Mouse (Mus musculus): Measurements from ENCODE around the gene Usp15.
"Not testable (repeated sequence)": the region's sequence is repeated elsewhere in the genome, so short reads cannot be mapped to it uniquely, and the experiment has no call there.

Usp15 gene

DNA sequence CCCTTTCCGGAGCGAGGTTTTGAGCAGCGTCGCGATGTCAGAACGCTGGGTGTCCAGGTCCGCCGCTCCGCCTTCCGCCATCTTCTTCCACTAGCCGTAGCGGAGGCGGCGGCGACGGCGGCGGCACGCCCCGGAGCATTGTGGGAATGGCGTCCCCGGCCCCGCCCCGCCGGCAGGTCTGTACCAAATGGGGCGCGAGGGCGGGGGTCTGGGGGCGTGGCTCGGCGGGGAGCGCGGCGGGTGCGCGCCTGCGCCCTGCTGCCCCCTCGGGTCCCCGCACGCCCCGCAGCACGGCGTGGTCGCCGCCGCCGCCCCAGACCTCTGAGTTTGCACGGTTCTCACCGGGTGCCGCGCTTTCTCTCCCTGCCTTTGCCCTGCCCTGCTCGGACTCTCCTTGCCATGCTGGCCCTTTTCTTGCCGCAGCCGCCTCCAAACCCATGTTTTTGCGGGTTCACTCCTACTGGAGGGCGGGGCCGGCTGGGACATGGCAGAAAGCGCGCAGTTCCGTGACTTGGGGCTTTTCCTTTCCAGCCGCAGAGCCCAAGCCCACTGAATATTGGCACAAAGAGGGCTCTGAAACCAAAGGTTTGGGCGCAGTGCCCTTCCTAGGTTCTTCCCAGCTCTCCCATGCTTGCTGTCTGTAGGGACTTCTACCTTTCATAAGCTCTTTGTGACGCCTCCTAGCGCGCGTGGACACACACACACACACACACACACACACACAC, at the start of gene Usp15:
TSS of gene Usp15 (minus strand) at position 161 of the 725 bp plus-strand sequence.
- peak; percentile 96 for DNase-seq

DNA sequence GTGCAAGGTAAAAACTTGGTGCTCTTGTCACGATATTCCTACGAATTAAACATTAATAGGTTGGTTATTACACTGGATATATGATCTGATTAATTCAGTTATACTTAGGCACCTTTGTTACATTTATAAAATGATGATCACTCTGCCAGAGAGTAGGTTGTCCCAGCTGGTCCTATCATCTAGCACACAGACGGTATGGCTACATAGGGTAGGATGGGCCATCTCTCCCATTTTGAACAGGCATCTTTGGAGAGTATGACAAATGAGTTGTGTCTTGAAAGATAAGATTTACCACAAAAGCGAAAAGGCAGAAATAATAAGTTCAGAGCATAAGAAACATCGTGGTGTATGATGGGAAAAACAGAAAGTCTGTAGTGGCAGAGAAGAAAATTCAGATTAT, 32.6 kb upstream of the Usp15 start:
- no peak for DNase-seq

GRCm38 (mm10) chr10:123222785-123223184, 26.0 kb upstream of the Usp15 start:
- DNase-seq: no peak

GRCm38 (mm10) chr10:123209517-123209916, 12.7 kb upstream of the Usp15 start:
- no peak for DNase-seq

GRCm38 (mm10) chr10:123208336-123208735, 11.5 kb upstream of the Usp15 start:
- no peak for DNase-seq

GRCm38 (mm10) chr10:123206074-123206473, 9.3 kb upstream of the Usp15 start:
- no peak for DNase-seq

DNA sequence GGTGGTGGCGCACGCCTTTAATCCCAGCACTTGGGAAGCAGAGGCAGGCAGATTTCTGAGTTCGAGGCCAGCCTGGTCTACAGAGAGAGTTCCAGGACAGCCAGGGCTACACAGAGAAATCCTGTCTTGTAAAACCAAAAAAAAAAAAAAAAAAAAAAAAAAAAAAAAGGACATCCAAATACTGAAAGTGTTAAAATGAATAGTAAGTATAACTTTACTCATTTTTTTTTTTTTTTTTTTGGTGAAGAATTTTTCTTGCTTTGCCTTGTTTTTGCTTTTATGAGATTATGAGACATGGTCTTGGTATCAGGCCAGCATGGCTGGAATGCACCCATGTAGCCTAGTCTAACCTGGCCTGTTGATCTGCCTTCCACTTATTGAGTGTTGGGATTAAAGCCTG, 8.6 kb upstream of the Usp15 start:
- not testable (repeated sequence) for DNase-seq

DNA sequence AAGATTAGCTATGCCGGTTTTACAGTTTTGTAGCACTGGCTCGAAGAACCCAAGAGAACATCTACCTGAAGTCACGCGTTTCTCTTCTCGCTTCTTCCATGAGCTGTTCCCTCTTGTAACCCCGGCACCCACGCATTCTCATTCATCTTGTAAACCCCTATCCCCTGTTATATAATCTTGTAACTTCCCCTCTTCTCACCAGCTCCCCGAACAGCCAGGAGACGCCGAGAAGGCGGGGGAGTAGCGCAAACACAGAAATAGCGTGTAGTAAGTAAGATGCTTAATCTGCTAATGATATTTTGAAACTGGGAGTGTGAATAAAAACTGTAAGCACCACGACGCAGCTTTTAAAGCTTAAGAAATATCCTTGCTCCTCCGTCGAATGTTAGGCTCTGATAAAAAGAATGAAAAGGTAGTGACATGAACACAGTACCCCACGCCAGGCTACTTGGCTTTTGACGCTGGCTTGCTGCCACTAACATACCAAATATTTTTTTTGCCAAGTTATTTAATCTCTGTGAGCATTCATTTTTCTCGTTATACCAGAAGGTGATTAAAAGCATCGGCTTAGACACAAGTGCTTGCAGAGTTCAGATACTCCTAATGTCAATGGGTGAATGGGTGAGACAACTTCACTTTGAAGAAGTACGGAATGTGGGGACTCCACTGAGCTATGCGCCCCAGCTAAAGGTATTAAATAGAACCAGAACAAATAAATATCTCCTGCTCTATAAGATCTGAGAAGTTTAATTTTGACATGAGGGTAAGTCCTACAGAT, 5.4 kb upstream of the Usp15 start:
- DNase-seq: no peak

DNA sequence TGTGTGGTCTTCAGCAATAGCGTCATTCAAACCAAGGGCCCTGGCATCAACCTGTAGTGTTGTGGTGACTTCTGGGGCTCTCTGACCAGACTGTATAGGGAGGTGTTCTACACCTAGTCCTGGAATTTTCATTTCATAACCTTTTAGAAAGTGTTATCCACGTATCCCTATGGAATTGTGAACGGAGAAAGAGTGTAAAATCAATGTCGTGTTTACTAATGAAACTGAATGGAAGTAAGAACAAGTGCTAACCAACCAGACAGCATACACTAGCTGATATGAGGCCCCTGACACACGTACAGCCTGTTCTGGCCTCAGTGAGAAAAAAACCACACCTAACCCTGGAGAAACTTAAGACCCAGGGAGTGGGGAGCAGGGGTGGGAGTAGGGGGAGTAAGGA, 4.6 kb upstream of the Usp15 start:
- DNase-seq: no peak

- DNase-seq: no peak
Measured at GRCm38 (mm10) chr10:123200996-123201395, 4.2 kb upstream of the Usp15 start.

DNA sequence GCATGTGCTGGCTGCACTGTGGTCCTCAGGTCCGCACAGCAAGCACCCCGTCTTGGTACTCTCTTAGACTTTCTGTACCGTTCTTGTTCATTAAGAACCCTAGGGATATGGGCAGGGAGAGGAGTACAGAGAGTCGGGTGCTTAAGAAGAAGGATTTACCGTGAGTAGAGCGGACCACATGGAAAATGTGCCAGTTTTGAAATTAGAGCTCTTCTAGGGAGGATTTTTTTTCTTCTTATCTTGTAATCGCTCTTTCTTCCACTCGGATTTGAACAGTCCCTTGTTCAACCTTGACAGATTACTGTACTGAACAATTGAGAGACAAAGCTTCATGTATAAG, 3.5 kb upstream of the Usp15 start:
- DNase-seq: no peak

GRCm38 (mm10) chr10:123199615-123200319, 3.0 kb upstream of the Usp15 start:
- DNase-seq: no peak

DNA sequence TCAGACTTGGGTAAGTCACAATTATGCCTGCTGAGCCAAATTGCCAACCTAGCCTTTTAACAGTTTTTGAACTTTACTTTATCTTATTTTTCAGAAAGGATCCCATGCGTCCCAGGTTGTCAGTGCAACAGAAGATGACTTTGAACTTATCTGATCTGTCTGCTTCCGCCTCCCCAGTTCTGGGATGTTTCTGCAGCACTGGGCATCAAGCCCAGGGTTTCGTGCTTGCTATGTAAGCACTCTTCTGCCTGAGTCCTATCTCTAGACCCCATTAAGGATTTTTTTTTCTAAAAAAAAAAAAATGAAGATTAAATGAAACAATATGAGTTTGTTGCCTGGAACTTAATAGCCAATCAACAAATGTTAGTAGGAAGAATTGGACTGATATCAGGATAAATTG, 2.3 kb upstream of the Usp15 start:
- no peak for DNase-seq

- no peak for DNase-seq
Measured at GRCm38 (mm10) chr10:123198183-123198582, 1.4 kb upstream of the Usp15 start.

- DNase-seq: peak; percentile 49
Measured at GRCm38 (mm10) chr10:123195961-123196834, 597 bp downstream of the Usp15 start.

DNA sequence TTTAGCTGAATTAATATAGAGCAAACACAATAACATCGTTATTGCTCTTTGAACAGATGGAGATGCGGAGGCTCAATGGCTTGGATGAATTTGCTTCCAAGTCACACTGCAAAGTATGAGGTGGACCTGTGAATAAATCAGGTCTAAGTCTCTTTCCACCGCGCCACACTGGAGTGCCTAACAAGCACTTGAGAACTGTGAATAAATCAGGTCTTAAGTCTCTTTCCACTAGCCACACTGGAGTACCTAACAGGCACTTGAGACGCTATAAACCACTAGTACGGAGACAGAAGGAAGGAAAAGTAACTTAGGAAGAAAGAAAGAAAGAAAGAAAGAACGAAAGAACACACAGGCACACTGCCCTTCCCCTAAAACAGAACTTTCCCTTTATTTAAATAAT, 1.3 kb downstream of the Usp15 start:
- DNase-seq: no peak

- no peak for DNase-seq
Measured at GRCm38 (mm10) chr10:123191038-123191437, 5.8 kb downstream of the Usp15 start.

DNA sequence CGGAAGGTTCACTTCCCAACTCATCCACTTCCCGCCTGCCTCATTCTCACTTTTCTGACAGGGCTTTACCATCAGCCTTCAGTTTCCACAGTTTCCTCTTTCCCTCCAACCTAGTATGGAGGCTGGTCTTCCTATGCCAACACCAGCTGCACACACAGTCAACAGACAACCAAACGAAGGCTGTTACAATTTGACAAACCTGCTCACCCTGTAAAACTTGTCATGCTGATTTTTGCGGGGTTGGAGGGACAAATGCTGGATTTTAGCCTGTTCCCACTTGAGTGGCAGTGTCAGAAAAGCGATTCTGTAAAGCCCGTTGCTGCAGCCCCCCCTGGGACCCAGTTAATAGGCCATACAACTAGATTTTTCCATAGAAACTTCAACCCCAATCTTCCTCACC, 9.5 kb downstream of the Usp15 start:
- DNase-seq: no peak

GRCm38 (mm10) chr10:123185907-123186306, 10.9 kb downstream of the Usp15 start:
- no peak for DNase-seq

GRCm38 (mm10) chr10:123183743-123184142, 13.1 kb downstream of the Usp15 start:
- no peak for DNase-seq

DNA sequence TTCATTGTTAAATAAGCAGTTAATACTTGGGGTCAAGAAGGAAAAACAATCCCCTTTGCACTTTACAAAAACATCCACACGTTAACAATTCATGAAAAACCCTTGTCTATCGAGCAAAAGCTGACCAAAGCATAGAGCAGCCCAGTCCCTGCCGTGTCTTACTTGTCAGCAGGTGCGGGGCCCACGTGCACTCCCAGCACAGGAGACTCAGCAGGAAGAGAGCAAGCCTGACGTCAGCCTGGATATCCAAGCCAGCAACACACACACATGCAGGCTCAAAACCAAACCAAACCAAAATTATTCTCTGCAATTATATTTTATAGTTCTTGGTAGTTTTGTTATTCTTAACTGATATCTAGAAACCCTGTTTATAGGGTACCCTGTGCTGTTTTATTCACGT, 13.6 kb downstream of the Usp15 start:
- DNase-seq: peak; percentile 62

DNA sequence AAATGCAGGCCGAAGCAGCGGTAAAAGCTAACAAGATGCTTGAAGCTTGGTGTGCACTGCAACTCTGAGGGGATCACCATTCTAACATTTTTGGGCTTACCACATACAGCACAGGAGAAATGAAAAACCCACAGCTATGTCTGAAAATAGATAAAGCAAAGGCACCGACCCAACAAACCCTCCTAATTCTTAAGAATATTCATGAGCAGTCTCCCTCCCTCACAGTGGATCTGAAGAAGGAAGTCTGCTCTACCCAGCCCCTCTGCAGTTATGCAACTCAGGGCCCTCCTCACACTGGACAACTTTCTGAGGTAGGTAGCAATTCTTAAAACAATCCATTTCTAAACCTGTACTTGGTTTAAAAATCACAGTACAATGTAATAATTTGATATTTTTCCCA, 14.4 kb downstream of the Usp15 start:
- DNase-seq: no peak

DNA sequence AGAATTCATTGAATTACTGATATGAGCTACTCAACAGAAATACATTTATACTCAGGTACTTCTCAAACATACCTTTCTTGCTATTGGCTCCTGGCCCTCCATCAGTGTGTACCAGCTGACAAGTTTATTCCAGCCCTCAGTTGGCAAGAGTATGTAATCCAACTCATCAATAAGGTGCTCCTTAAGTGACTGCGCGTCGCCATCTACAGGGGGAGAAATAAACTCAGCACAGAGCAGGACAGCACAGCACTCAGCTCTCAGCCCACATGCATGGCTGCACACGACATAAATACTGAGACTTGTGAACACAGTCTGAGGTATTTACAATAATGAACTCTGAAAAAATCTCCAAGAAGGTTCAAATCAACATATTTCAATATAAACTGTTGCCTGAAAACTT, 21.0 kb downstream of the Usp15 start:
- no peak for DNase-seq
